Mouse (Mus musculus): ENCODE results near the gene Gm21488.
"Not testable (repeated sequence)": the region's sequence is repeated elsewhere in the genome, so short reads cannot be mapped to it uniquely, and the experiment has no call there.

Gm21488 gene

GRCm38 (mm10) chrY:27521820-27522219, at the start of gene Gm21488:
Gene Gm21488, minus strand, starts transcription at chrY:27521920.
- DNase-seq (ENCODE audit: low read depth), result not testable (repeated sequence)

Measured in fibroblast of lung, adult 2 months (primary cell).